Mouse (Mus musculus) thymus, postnatal 10 days (tissue): ENCODE data around the gene Acot13.
"Not testable (repeated sequence)": the region's sequence is repeated elsewhere in the genome, so short reads cannot be mapped to it uniquely, and the experiment has no call there.

Experiments used
- DNase-seq, 2 experiments: peaks; one replicate each; pipeline ENCODE4 v3.0.0; 2021; ENCODE audit warnings: low spot score in 2 of 2

Gene Acot13

DNA sequence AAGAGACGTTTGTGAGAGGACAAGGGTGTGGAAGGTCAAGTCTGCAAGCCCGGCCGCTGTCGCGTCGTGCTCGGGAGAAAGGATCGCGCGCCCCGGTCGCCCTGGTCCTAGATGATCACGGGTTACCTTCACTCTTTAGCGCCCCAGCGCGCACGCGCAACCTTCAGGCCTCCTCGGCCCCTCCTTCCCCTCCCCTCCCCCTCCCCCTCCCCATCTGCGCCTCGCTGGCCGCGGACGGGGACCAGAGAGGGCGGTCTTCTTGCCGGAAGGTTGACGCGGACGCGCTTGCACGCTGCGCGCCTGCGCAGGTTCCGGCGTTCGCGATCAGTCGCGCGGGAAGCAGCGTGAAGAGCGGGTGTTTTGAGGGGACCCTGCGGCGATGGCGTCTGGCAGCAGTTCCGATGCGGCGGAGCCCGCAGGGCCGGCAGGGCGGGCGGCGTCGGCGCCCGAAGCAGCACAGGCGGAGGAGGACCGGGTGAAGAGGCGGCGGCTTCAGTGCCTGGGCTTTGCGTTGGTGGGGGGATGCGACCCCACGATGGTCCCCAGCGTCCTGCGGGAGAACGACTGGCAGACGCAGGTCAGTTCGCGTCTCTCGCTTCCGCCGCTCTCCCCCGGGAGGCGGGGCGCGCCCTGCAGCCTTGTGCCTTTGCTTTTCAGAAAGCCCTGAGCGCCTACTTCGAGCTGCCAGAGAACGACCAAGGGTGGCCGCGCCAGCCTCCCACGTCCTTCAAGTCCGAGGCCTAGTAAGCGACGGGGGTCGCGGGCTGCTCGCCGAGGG lies at the start of gene Acot13, which contains the start of gene Tdp2:
Gene Acot13, minus strand, starts transcription at position 188 of the 778 bp plus-strand sequence.
Gene Tdp2, plus strand, starts transcription at position 327 of the 778 bp plus-strand sequence.
- DNase-seq = peak; percentile 93 to 95

DNA sequence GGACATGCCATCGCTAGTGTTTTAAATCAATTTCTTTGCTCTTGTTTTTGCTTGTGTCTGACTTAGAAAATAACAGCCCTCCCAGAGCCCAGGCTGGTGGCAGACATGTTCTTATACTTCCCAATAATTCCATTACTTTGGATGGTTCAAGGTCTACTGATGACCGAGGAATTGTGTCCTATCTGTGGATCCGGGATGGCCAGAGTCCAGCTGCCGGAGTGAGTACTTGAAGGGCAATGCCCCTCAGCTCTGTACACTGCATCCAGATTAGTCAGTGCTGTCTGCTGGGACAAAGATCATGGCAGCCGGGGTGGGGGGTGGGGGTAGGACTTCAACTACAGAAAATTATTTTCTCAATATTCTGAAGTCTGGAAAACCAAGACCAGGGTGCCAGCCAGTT lies 49.4 kb upstream of the Acot13 start:
- DNase-seq = no peak

DNA sequence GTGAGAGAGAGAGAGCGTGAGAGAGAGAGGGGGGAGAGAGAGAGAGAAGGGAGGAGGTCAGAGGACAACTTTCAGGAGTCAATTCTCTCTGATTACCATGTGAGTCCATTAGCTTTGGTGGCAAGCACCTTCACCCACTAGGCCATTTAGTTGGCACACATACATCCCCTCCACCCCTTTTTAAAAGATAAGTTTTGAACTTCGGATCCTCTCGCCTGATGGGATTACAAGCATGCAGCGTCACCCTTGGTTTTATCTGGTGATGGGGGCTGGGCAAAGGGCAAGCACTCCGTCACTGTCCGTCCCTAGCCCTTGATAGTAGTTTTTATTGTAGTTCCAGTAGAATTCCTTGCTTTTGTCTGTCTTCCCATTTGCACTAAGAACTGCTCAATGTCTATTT lies 48.9 kb upstream of the Acot13 start:
- DNase-seq = no peak

DNA sequence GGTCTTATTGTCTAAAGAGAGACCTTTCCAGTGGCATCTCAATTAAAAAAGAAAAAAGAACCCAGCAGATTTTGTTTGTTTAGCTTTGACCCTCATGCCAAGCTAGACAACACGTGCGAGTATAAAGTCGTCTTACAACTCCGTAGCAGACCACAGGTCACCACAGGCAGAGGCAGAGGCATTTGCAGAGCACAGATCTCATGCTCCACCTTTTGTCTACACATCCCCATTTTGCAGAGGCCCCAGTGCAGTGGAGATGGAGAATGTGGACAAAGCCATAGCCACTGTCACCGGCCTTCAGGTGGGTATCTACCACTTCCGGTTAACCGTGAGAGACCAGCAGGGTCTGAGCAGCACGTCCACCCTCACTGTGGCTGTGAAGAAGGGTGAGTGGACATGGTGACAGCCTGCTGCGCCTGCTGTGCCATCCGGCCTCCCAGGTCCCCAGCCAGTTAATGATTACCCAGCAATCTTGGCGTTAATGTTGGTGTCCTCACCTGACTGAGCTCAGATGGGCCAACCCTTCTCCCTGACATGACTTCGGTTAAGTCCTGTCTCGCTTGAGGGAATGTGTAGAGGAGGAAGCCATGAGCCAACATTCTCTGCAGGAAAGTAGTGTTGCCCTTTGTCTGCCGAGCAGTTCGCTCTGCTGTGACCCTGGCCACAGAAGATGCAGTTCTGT lies 48.2 kb upstream of the Acot13 start:
- no peak for DNase-seq

DNA sequence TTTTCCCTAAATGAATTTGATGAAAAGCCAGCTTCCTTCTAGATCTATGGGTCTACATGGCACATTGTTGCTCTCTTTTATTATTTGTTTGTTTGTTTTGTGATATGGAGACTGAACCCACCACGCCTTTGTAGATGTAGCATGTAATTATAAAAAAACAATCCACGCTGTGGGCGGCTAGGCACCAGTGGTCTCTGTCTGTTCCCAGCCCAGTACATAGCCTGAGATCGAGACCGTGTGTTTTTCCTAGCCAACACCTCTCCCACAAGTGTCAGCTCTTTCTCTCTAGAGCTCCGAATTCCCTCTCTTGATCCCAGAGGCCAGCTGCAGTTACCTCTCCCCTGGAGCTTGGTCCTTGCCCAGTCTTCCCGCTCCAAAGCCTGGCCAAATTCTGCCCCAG lies 36.9 kb upstream of the Acot13 start:
- DNase-seq = no peak

DNA sequence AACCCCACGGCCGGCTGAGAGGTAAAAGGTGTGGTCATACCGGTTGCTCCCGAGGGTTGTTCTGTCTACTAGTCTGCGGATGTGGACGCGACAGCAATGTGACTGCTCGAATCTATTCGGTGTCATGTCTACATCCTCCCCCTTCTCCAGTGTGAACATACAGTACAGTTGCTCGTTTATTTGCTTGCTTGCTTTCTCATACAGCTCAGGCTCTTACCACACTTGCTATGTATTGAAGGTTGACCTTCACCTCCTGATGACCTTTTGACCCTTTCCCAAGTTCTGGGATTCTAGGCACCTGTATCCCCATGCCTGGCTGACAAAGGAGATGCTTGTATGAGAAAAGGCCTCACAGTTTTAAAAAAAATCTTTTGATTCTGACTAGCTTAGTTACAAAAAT lies 36.4 kb upstream of the Acot13 start:
- DNase-seq = no peak

DNA sequence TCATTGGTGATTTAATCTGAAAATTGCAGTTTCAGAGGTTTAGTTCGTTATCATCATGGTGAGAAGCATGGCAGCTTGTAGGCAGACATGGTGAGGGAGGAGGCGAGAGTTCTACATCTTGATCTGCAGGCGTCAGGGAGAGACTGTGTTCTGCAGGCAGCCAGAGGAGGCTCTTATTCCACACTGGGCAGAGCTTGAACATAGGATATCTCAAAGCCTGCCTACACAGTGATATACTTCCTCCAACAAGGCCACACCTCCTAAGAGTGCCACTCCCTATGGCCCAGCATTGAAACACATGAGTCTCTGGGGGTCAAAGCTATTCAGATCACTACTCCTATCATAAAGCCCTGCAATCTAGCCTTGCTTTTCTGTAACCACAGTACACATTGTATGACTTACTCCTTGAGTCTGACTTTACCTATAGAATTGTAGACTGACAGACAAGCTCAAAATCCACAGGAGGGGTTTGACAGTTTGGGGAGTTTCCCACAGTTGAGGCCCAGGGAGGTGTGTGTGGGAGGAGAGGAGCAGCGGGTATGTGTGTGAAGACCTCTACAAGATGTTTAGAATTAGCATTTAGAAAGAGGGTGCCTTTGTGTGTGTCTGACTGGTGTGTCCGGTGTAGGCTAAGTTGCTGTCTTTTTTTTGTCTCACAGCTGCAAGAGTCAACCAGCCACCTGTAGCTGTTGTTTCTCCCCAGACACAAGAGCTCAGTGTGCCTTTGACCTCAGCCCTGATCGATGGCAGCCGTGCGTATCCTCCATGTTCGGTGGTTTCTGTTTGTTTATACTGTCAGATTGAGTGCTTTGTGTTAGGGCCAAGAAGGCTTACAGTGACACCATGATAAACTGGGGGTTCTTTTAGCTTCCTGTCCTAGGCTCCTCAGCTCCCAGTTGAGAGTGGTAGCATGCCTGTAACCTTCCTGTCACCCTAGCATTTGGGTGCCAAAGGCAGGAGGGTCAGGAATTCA lies 35.4 kb upstream of the Acot13 start:
- no peak for DNase-seq

DNA sequence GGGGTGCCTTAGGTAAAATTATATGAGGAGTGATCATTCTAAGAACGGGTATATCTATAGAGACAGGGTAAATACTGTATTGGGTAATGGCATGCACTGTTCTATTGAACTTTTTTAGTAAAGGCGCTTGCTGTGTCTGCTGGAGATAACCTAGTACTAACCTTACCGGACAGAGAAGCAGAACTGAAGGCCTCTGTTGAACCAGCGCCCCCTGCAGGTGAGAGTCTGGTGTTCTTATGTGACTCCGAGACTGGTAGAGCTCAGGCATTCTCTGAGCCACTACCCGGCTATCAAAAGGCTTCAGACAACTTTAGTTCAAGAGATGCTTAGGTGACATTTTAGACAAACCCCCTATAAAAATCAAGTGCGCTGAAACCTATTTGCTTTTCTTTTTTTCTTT lies 31.2 kb upstream of the Acot13 start:
- DNase-seq = peak; percentile 32 to 75

DNA sequence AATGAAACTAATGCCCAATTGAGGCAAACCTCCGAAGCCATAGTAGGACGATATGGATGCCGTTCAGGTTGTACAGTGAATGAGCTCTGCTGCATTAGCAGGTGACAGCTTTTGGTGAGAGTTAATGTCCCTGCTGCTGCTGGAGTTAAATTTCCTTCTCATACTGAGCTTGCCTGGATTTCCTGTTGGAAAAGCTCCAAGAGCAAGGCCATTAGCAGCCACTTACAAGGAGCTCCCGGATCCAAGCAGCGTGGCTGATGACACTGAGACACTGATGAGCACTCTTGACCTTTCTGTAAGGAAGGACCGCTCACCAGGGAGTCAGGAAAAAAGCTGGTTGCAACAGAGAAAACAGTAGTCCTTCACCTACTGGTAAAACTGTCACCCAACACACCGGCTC lies 30.7 kb upstream of the Acot13 start:
- no peak for DNase-seq

DNA sequence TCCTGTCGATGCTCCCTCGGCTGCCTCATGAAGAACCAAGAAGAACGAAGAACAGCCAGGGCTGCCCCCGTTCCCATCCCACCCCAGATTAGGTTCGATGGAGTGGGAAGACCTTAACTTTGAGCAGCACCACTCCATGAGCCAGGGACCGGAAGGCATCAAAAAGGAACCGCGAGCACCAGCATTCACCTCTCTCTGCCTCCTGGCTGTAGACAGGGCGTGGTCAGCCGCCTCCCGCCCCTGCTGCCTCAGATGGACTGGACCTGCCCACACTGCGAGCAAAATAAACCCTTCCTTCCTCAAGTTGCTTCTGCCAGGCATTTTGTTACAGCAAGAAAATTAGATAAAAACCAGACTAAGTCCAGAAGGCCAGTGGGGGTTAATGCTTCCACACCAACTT lies 29.7 kb upstream of the Acot13 start:
- no peak for DNase-seq

DNA sequence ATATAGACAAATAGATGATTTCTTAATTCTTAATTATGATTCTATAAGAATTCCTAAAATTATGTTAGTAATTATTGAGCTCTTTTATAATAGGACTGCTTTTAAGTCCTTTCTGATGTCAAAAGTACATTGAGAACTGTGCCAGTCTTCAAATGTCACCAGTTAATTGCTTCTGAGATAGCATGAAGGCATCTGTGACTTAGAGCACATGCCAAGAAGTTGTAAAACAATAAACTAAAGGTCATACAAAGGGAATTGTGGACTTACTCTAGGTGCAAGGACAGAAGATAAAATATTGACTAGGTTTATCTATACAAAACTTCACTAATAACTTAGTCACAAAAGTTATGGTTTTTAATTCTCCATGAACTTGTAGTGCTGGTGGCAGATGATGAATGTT lies 27.8 kb upstream of the Acot13 start:
- no peak for DNase-seq

DNA sequence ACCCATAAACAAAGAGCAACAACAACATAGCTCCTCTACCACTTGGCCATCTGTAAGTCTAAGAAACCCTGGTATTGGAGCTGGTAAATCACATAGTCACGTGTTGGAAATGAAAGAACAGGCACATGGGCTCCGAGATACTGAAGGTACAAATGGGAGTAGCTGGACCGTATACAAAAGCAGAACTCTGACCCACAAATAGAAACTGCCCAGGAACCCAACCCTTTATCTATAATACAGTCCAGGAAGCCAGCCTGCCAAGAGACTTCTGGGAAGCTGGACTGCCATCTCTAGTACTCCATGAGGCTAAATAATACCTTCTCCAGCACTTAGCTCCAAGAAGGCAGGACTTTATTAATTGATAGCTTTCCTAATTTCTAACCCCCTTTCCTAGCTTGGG lies 21.2 kb upstream of the Acot13 start:
- no peak for DNase-seq

DNA sequence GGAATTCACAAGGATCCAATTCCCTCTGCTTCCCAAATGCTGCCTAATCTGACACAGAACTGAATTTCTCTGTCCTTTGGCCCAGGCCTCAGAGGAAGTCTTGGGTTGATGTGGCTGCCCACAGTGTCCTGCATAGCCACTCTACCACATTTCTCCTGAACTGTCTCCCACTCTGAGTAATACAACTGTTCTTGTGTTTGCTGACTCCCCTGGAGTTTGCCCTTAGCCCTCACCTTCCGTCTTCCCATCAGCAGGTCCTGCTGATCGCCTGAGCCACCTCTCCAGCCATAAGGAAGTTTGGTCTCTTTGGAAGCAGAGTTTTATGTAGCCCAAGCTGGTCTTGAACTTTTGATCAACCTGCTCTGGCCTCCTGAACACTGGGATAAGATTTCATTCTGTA lies 20.6 kb upstream of the Acot13 start:
- no peak for DNase-seq

DNA sequence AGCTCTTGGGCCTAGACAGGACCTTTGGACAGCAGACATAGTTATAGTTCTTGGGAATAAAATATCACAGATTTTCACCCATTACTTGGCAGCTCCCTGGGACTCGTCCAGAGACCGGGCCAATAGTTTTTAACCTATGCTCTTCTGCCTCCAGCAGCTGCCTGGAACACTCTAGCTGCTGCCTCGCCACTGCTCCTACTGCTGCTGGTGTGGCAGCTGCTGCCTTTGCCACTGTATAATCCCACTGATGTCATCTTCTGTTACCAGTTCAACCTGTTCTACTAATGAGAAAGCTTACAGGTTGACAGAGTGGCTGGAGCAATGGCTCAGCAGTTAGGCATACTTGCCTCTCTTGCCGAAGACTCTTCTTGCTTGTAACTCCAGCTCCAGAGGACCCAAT lies 18.0 kb upstream of the Acot13 start:
- DNase-seq = no peak

DNA sequence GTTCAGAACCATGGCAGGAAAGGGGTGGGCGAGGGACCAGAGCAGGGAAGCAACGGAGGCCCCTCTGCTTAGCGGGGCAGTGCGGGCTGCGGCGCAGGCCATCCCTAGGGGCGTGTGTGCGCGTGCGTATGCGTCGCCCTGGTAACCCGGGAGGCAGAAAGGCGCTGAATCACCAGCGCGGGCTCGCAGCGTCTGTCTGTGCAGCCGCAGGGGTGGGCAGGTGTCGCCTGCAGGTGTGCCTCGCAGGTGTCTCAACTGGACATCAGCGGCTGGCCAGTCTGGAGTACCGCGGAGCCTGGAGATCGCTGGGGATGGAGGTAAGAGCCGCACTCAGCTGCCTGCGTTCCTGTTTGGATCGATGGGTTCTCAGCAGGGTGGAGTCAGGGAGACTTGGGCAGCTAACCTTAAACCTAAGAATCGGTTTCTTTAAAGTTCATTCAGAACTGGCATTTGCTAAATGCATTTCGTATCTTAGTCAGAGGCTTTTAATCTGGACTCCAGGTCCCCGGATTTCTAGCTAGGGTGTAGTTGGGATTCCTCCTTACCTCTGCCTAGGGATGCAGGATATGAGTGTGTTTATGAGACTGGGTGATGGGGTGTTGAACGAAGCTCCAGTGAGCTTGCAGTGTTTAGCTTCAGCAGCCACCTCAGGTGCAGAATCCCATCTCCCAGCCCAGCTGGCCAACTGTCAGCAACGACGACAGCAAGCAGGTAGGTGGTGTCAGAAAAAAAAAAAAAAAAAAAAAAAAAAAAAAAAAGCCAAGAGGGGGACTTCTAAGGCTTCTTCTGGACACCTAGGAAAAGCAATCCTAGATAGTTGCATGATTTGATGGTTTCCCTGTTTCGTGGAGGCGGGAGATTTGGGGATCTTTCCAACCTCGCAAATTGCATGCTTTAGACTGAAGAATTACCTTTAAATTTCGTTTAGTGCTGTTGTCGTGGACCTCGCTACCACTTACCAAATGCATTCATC lies 13.9 kb upstream of the Acot13 start, which contains the start of gene D130043K22Rik:
Gene D130043K22Rik, plus strand, starts transcription at position 153 of the 973 bp plus-strand sequence.
- peak in 1 of 2 experiments; percentile 29 for DNase-seq

DNA sequence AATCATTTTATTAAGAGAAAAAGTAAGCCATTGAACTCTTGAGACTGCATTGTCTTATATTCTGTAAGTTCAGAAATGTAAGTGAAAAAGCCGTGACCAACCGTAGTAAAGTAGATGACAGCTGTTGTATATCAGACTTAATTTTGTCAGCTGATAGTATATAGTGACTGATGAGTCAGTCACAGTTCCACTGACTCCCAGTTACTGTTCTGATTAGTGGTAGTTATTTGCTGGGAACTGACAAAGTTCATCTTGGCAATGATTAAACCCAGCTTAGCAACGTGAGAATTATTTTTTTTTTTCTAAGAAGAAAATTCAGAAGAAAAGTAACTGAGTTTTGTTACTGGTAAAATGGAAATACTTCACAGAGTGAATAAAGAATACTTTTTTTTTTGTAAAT lies 10.4 kb upstream of the Acot13 start:
- no peak for DNase-seq

DNA sequence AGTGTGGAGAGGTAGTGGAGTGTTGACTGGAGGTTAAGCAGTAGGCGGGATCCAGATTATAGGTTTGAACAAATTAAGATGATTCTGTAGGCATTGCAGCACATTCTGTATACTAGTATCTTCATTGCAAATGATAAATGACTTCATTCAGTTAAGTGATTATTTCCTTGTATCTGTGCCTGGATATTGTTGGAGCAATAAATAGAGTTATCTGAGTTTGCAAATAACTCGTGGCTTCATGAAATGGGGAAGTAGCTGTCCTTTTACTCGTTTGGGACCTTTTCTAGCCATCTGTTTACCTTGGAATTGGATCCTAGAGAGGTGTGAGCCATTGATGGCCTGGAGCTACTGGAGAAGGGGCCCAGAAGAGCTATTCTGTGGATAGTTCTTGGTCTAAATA lies 8.5 kb upstream of the Acot13 start:
- no peak for DNase-seq

DNA sequence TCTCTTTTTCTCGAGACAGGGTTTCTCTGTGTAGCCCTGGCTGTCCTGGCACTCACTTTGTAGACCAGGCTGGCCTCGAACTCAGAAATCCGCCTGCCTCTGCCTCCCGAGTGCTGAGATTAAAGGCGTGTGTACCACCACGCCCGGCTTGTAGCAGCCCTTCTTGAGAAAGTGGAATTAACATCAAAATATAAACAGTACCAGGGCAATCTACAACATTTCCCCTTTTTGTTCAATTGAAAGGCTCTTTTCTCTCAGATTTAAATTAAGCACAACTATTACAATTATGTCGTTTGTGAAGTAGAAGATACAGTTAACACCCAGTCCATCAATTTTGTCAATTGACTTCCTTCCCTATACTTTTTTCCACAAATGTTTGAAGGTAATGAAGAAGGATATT lies 6.4 kb upstream of the Acot13 start:
- DNase-seq = not testable (repeated sequence)

DNA sequence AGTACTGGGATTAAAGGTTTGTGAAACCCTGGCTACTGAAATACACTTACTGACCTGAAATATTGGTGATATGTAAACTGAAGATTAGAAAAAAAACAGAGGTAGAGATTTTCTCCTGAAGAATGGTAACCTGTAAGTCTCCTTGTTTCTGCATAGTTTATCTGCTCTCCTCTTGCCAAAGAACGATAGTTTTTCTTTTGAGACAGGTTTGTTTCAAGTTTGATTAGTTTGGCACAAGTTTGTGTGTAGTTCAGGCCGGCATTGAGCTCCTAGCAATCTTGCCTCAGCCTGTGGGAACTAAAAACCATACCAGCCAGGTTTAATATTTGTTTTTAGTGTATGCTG lies 1.4 kb upstream of the Acot13 start:
- DNase-seq = no peak

DNA sequence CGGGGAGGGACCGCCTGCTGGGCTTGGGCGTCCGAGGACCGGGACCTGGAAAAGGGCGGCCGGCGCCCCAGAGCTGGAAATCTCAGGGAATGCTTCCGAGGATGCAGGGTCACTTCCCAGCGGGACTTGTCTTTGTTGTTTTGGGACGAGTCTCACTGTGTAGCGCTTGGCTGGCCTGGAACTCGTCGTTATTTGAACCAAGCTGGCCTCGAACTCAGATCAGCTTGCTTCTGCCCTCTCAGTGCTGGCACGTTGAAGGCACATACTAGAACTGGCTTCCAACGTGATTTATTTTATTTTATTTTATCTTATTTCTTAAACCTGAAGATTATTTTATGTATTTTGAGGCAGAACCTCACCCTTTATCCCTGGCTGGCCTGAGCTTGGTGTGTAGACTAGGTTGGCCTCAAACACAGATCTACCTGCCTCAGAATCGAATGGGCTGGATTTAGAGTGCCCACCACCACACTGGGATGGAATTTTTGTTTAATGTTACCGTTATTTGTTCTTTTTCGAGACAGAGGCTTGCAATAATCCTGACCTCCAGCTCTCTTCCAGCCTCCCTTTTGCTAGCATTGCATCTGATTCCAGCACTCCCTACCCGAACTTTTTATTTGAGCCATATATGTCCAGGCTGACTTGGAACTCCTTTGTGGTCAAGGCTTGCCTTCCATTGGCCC lies 931 bp upstream of the Acot13 start:
- no peak for DNase-seq
